Mouse (Mus musculus): ENCODE results near the gene Usp2.

DNA sequence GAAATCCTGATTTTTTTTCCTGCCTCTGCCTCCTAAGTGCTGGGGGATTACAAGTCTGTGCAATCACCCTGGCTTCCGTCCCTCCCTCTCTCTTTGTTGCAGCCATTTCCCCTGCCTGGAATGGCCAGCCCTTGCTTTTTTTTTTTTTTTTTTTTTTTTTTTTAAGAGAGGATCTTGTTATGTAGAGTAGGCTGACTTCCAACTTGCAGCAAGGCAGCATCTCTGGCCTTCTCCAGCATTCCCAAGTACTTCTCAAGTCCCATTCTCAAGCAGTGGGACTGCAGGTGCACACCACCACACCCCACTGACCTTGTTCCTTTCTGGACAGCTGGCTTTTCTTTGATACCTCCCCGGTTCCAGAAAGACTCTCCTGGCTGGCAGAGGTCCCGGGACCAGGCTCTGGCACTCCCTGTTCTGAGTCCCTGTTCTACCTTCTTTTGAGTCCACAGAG is 60.6 kb downstream of the Usp2 start:
- TF ChIP-seq CTCF (conservative IDR thresholded peaks at IDR 0.05; ENCODE audit: low read length) (no peak), NANOG (IDR thresholded peaks at IDR 0.05; ENCODE audit: borderline replicate concordance, low read length) (no peak)
